14 mouse cellular contexts compared by ENCODE assay signal in the genomic region with DNA sequence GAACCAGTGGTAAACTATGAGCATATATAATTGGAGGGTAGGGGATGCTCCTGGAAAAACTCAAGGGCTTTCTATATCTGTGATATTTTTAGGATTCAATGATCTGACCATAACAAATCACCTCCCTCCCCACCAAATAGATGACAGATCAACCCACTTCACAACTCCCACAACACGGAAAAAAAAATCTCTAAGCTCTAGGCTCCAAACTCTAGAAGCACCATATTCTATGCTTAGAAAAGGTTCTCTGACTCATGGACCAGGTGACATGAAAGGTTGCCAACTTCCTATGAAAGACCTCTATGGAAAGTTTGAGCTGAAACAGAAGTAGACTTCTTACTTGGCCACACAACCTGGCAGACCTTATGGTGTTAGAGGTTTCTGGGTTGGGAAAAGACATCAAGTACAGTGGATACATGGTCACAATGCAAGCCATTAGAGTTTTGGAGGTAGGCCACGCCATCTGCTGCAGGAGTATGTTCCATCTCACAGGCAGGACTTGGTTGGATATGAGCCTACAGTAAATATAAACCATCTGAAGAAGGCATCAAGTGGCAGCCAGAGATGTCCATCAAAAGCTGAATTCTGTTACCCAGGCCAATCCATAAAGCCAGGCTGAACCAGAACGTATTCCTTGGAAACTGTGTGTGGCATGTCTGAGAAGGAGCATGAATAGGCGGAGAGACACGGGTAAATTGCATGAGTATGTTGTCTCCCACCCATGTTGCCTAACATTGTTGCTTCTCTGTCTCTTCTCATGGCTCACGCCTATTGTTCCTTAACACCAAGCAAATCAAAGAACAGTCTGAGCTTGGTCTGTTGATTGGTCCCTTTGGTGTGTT.
DNase-seq lines count a peak whose midpoint lies in the region; ATAC-seq lines count a peak whose summit lies in the region.
"Had no signal": no experiment of that assay in that cellular context is flagged by ENCODE, and none has a peak within 500 bp of the region (broad histone marks: within the 10 kb centered on the region; RNA-seq: fewer than 3 reads in every experiment).

No protein-coding gene starts in this region.

- ATAC-seq in forebrain, embryonic 15.5 days (replicated peaks): 0 out of 2 replicates have a peak, but pooled peaks have one; percentile 38
- no peak for ATAC-seq in forebrain, embryonic 13.5 days
- no peak for ATAC-seq in activated CD4-positive, CD25-positive, alpha-beta regulatory T cell, adult 4 months
- no peak for ATAC-seq in hindbrain, embryonic 11.5 days (ENCODE audit: low FRiP score)
- ATAC-seq in intestine, embryonic 16.5 days: no peak
- ATAC-seq: lung, postnatal 0 days had no signal

- no peak overlapping the region for H3K4me3 ChIP-seq in forebrain, embryonic 15.5 days
- H3K4me3 ChIP-seq in forebrain, embryonic 13.5 days: no peak overlapping the region
- H3K4me3 ChIP-seq in hindbrain, embryonic 11.5 days (ENCODE audit: low read depth, low read length): no peak overlapping the region
- H3K4me3 ChIP-seq in intestine, embryonic 16.5 days (ENCODE audit: low read length): no peak overlapping the region
- H3K4me3 ChIP-seq: heart, embryonic 10.5 days; hindbrain, embryonic 12.5 days; midbrain, embryonic 12.5 days had no signal

- no peaks in the 10 kb centered on the region for H3K9me3 ChIP-seq in forebrain, embryonic 15.5 days
- H3K9me3 ChIP-seq in forebrain, embryonic 13.5 days (replicated peaks): no peaks in the 10 kb centered on the region
- H3K9me3 ChIP-seq in hindbrain, embryonic 11.5 days (ENCODE audit: control insufficient read depth, low read length): no peaks in the 10 kb centered on the region
- H3K9me3 ChIP-seq in intestine, embryonic 16.5 days (ENCODE audit: control insufficient read depth, low read length): no peaks in the 10 kb centered on the region
- H3K9me3 ChIP-seq: heart, embryonic 10.5 days; hindbrain, embryonic 12.5 days; midbrain, embryonic 12.5 days had no signal

- H3K27ac ChIP-seq in forebrain, embryonic 15.5 days (replicated peaks): no peak overlapping the region
- H3K27ac ChIP-seq in forebrain, embryonic 13.5 days: no peak overlapping the region
- H3K27ac ChIP-seq in hindbrain, embryonic 11.5 days (ENCODE audit: low read depth, low read length): no peak overlapping the region
- no peak overlapping the region for H3K27ac ChIP-seq in intestine, embryonic 16.5 days (ENCODE audit: low read length)
- H3K27ac ChIP-seq: heart, embryonic 10.5 days; hindbrain, embryonic 12.5 days; midbrain, embryonic 12.5 days had no signal

- no peak overlapping the region for H3K9ac ChIP-seq in forebrain, embryonic 15.5 days (replicated peaks)
- no peak overlapping the region for H3K9ac ChIP-seq in forebrain, embryonic 13.5 days
- H3K9ac ChIP-seq in hindbrain, embryonic 11.5 days (ENCODE audit: low read depth, low read length): no peak overlapping the region
- H3K9ac ChIP-seq in intestine, embryonic 16.5 days (ENCODE audit: low read depth, low read length): no peak overlapping the region
- H3K9ac ChIP-seq: hindbrain, embryonic 12.5 days; midbrain, embryonic 12.5 days had no signal

- WGBS in forebrain, embryonic 15.5 days: 82% methylated on average over 6 of the region's 6 CpGs
- WGBS in forebrain, embryonic 13.5 days: 77% methylated on average over 6 of the region's 6 CpGs
- WGBS in hindbrain, embryonic 11.5 days: 77% methylated on average over 6 of the region's 6 CpGs
- 81% methylated on average over 6 of the region's 6 CpGs for WGBS in intestine, embryonic 16.5 days

- H3K36me3 ChIP-seq in forebrain, embryonic 15.5 days: no peaks in the 10 kb centered on the region
- H3K36me3 ChIP-seq in forebrain, embryonic 13.5 days (ENCODE audit: poor library complexity, severe bottlenecking): no peaks in the 10 kb centered on the region
- no peaks in the 10 kb centered on the region for H3K36me3 ChIP-seq in hindbrain, embryonic 11.5 days (ENCODE audit: control insufficient read depth, insufficient read depth, low read length)
- H3K36me3 ChIP-seq in intestine, embryonic 16.5 days (ENCODE audit: control insufficient read depth, insufficient read depth, low read length): no peaks in the 10 kb centered on the region
- H3K36me3 ChIP-seq: heart, embryonic 10.5 days; hindbrain, embryonic 12.5 days; midbrain, embryonic 12.5 days had no signal

- H3K4me1 ChIP-seq in forebrain, embryonic 15.5 days: no peaks in the 10 kb centered on the region
- no peaks in the 10 kb centered on the region for H3K4me1 ChIP-seq in forebrain, embryonic 13.5 days
- H3K4me1 ChIP-seq in hindbrain, embryonic 11.5 days (replicated peaks; ENCODE audit: control insufficient read depth, insufficient read depth, low read length): no peaks in the 10 kb centered on the region
- H3K4me1 ChIP-seq in intestine, embryonic 16.5 days (ENCODE audit: control insufficient read depth, insufficient read depth, low read length): no peaks in the 10 kb centered on the region
- H3K4me1 ChIP-seq: heart, embryonic 10.5 days; hindbrain, embryonic 12.5 days; midbrain, embryonic 12.5 days had no signal

- peak; percentile 95 for DNase-seq in brain, adult 2 months (ENCODE audit: low read depth, low spot score)
- peak; percentile 89 for DNase-seq in cerebellum, adult 9-11 months
- DNase-seq in left cerebral cortex, adult 9 months (ENCODE audit: low spot score in 2 of 2): peak; percentile 14 to 59
- DNase-seq in hindbrain, embryonic 11.5 days (ENCODE audit: low spot score): no peak
- DNase-seq: adrenal gland, postnatal 14 days; kidney, adult 8-10 months had no signal

- no peak overlapping the region for H3K4me2 ChIP-seq in forebrain, embryonic 15.5 days (replicated peaks)
- H3K4me2 ChIP-seq in forebrain, embryonic 13.5 days: no peak overlapping the region
- no peak overlapping the region for H3K4me2 ChIP-seq in hindbrain, embryonic 11.5 days (replicated peaks; ENCODE audit: low read depth, low read length)
- H3K4me2 ChIP-seq in intestine, embryonic 16.5 days (ENCODE audit: low read depth, low read length): no peak overlapping the region
- H3K4me2 ChIP-seq: hindbrain, embryonic 12.5 days; midbrain, embryonic 12.5 days had no signal

- no peaks in the 10 kb centered on the region for H3K27me3 ChIP-seq in forebrain, embryonic 15.5 days
- H3K27me3 ChIP-seq in forebrain, embryonic 13.5 days: no peaks in the 10 kb centered on the region
- no peaks in the 10 kb centered on the region for H3K27me3 ChIP-seq in hindbrain, embryonic 11.5 days (ENCODE audit: control insufficient read depth, insufficient read depth, low read length)
- no peaks in the 10 kb centered on the region for H3K27me3 ChIP-seq in intestine, embryonic 16.5 days (replicated peaks; ENCODE audit: control insufficient read depth, insufficient read depth, low read length)
- H3K27me3 ChIP-seq: hindbrain, embryonic 12.5 days; midbrain, embryonic 12.5 days had no signal
